Mouse (Mus musculus) heart, embryonic 14.5 days (tissue): ENCODE data around the gene Nrxn3. TPM values are rescaled to one million over a fixed set of nuclear protein-coding genes. Genes with fewer than 3 reads are reported as not detected.
A peak's percentile ranks its signal among the peaks of the same experiment; 100 is the strongest.

ENCODE experiments used
- ATAC-seq: fragments of 200-750 bp; cut with Nextera tagmentation; 2 replicates; pipeline ENCODE4 v1.8.0; 2017; ENCODE audit warnings: low read depth, moderate TSS enrichment; ENCODE audit not compliant: insufficient number of reproducible peaks, insufficient read depth, low FRiP score
- H3K27ac ChIP-seq, 2 experiments: fragments of 200-500 bp in 1 of 2; fragments of 300-500 bp in 1 of 2; sonication (generic) in 1 of 2; replicated peaks in 1 of 2; 2 replicates each; pipeline ENCODE4 v1.5.1; 2012 to 2014; ENCODE audit warnings: low read depth in 2 of 2, low read length in 2 of 2, control low read depth in 1 of 2, mild to moderate bottlenecking in 1 of 2, mixed read lengths in 1 of 2; ENCODE audit not compliant: control insufficient read depth in 1 of 2, insufficient read depth in 1 of 2
- H3K27me3 ChIP-seq: fragments of 300-500 bp; sonication (generic); 2 replicates; pipeline ENCODE4 v1.6.1; 2014; ENCODE audit warnings: mild to moderate bottlenecking, low read length, control low read depth; ENCODE audit not compliant: control insufficient read depth, insufficient read depth
- H3K36me3 ChIP-seq: fragments of 300-500 bp; sonication (generic); 2 replicates; pipeline ENCODE4 v1.6.1; 2014; ENCODE audit warnings: mild to moderate bottlenecking, control low read depth, low read length, mixed read lengths; ENCODE audit not compliant: control insufficient read depth, insufficient read depth
- H3K4me1 ChIP-seq, 2 experiments: fragments of 200-500 bp in 1 of 2; fragments of 300-500 bp in 1 of 2; sonication (generic) in 1 of 2; 2 replicates each; pipeline ENCODE4 v1.6.1; 2012 to 2014; ENCODE audit warnings: low read length in 2 of 2, control low read depth in 1 of 2, mixed read lengths in 1 of 2; ENCODE audit not compliant: control insufficient read depth in 2 of 2, insufficient read depth in 2 of 2
- H3K4me2 ChIP-seq: fragments of 300-500 bp; sonication (generic); 2 replicates; pipeline ENCODE4 v1.6.1; 2014; ENCODE audit warnings: mild to moderate bottlenecking, low read length
- H3K4me3 ChIP-seq, 2 experiments: fragments of 200-500 bp in 1 of 2; fragments of 300-500 bp in 1 of 2; sonication (generic) in 1 of 2; 2 replicates each; pipeline ENCODE4 v1.5.1; 2012 to 2014; ENCODE audit warnings: low read length in 2 of 2, mild to moderate bottlenecking in 2 of 2, control low read depth in 1 of 2, low read depth in 1 of 2, moderate library complexity in 1 of 2; ENCODE audit not compliant: control insufficient read depth in 1 of 2, insufficient read depth in 1 of 2
- H3K9ac ChIP-seq: fragments of 300-500 bp; sonication (generic); 2 replicates; pipeline ENCODE4 v1.6.1; 2014; ENCODE audit warnings: mild to moderate bottlenecking, low read length
- H3K9me3 ChIP-seq: fragments of 300-500 bp; sonication (generic); 2 replicates; pipeline ENCODE4 v1.6.1; 2016; ENCODE audit warnings: low read length, control low read depth; ENCODE audit not compliant: control insufficient read depth
- WGBS: fragments of 180-500 bp; shearing (Covaris S2); extraction: QIAGEN DNeasy Blood & Tissue Kit; methylation state at CpG from one replicate; pipeline ENCODE4 v1.1.7; 2014; 5-methylcytosine and 5-hydroxymethylcytosine counted together
- polyA plus RNA-seq: library from polyadenylated mRNA; unstranded; fragments of >200 nt; fragmentation: Nextera tagmentation; extraction: Ambion mirVana; gene quantifications from 2 replicates; pipeline ENCODE4 v1.2.1, GENCODE M21; 2014

The Nrxn3 gene
- polyA plus RNA-seq, 1 experiment from 2014 or later, result 1.7 TPM

GRCm38 (mm10) chr12:89813718-89814117, 1091.0 kb downstream of the Nrxn3 start:
- ATAC-seq, result no peak
- no peak overlapping the region for H3K9ac ChIP-seq
- peak overlapping the region in 1 of 2 experiments; percentile 48; a peak in 1 of 4 replicates for H3K4me3 ChIP-seq
- peaks cover 25% of the 10 kb centered on the region for H3K27me3 ChIP-seq
- H3K4me2 ChIP-seq, result peak overlapping the region; percentile 96; the same call in 1 of the 2 replicates
- H3K9me3 ChIP-seq, result no peaks in the 10 kb centered on the region
- H3K36me3 ChIP-seq, result no peaks in the 10 kb centered on the region
- WGBS, result 73% methylated on average over 5 of the region's 5 CpGs
- H3K27ac ChIP-seq, result no peak overlapping the region
- peaks cover 8 to 9% of the 10 kb centered on the region in 2 experiments; a peak in 3 of 4 replicates for H3K4me1 ChIP-seq

GRCm38 (mm10) chr12:89814536-89814935, 1091.9 kb downstream of the Nrxn3 start:
- Histone ChIP-seq H3K4me2 (no peak overlapping the region), H3K9ac (no peak overlapping the region), H3K27ac (no peak overlapping the region), H3K9me3 (no peaks in the 10 kb centered on the region), H3K36me3 (no peaks in the 10 kb centered on the region), H3K4me3 (no peak overlapping the region), H3K4me1 (peaks cover 6 to 9% of the 10 kb centered on the region in 2 experiments; a peak in 3 of 4 replicates), H3K27me3 (peaks cover 25% of the 10 kb centered on the region)
- WGBS, result 54% methylated on average over 4 of the region's 4 CpGs
- no peak for ATAC-seq

- H3K27me3 ChIP-seq, result peaks cover 19% of the 10 kb centered on the region
- WGBS, result 70% methylated on average over 9 of the region's 9 CpGs
- no peak overlapping the region for H3K4me3 ChIP-seq
- no peak overlapping the region for H3K4me2 ChIP-seq
- no peaks in the 10 kb centered on the region for H3K9me3 ChIP-seq
- no peaks in the 10 kb centered on the region for H3K36me3 ChIP-seq
- no peak overlapping the region for H3K9ac ChIP-seq
- peaks cover 3 to 9% of the 10 kb centered on the region in 2 experiments; a peak in 3 of 4 replicates for H3K4me1 ChIP-seq
- no peak for ATAC-seq
- no peak overlapping the region for H3K27ac ChIP-seq
Measured at GRCm38 (mm10) chr12:89817072-89817773, 1094.5 kb downstream of the Nrxn3 start.

GRCm38 (mm10) chr12:89818200-89818599, 1095.5 kb downstream of the Nrxn3 start:
- Histone ChIP-seq H3K27ac (no peak overlapping the region), H3K4me3 (no peak overlapping the region), H3K36me3 (no peaks in the 10 kb centered on the region), H3K4me1 (peaks cover 2% of the 10 kb centered on the region in 2 experiments; a peak in 3 of 4 replicates), H3K4me2 (no peak overlapping the region), H3K9ac (no peak overlapping the region), H3K27me3 (peaks cover 13% of the 10 kb centered on the region), H3K9me3 (no peaks in the 10 kb centered on the region)
- 68% methylated on average over 2 of the region's 2 CpGs for WGBS
- no peak for ATAC-seq

GRCm38 (mm10) chr12:89822141-89822540, 1099.5 kb downstream of the Nrxn3 start:
- H3K4me1 ChIP-seq, result no peaks in the 10 kb centered on the region
- no peak overlapping the region for H3K27ac ChIP-seq
- H3K9me3 ChIP-seq, result no peaks in the 10 kb centered on the region
- no peak overlapping the region for H3K9ac ChIP-seq
- ATAC-seq, result no peak
- H3K4me3 ChIP-seq, result no peak overlapping the region
- H3K4me2 ChIP-seq, result no peak overlapping the region
- no peaks in the 10 kb centered on the region for H3K36me3 ChIP-seq
- 63% methylated on average over 4 of the region's 4 CpGs for whole genome bisulfite sequencing
- no peaks in the 10 kb centered on the region for H3K27me3 ChIP-seq

- Histone ChIP-seq H3K27ac (no peak overlapping the region), H3K36me3 (no peaks in the 10 kb centered on the region), H3K9ac (no peak overlapping the region), H3K27me3 (no peaks in the 10 kb centered on the region), H3K4me1 (no peaks in the 10 kb centered on the region), H3K4me2 (no peak overlapping the region), H3K9me3 (no peaks in the 10 kb centered on the region), H3K4me3 (no peak overlapping the region)
- 88% methylated on average over 2 of the region's 2 CpGs for WGBS
- no peak for ATAC-seq
Measured at GRCm38 (mm10) chr12:89829927-89830326, 1107.3 kb downstream of the Nrxn3 start.

- Histone ChIP-seq H3K27me3 (no peaks in the 10 kb centered on the region), H3K9me3 (no peaks in the 10 kb centered on the region), H3K4me2 (no peak overlapping the region), H3K27ac (no peak overlapping the region), H3K9ac (no peak overlapping the region), H3K4me1 (no peaks in the 10 kb centered on the region), H3K36me3 (no peaks in the 10 kb centered on the region), H3K4me3 (no peak overlapping the region)
- 86% methylated on average over 5 of the region's 5 CpGs for WGBS
- no peak for ATAC-seq
Measured at GRCm38 (mm10) chr12:89830350-89830749, 1107.7 kb downstream of the Nrxn3 start.

- WGBS, result 83% methylated on average over 6 of the region's 6 CpGs
- Histone ChIP-seq H3K4me1 (no peaks in the 10 kb centered on the region), H3K27me3 (no peaks in the 10 kb centered on the region), H3K9me3 (no peaks in the 10 kb centered on the region), H3K27ac (no peak overlapping the region), H3K9ac (no peak overlapping the region), H3K4me3 (no peak overlapping the region), H3K4me2 (no peak overlapping the region), H3K36me3 (no peaks in the 10 kb centered on the region)
- ATAC-seq, result no peak
Measured at GRCm38 (mm10) chr12:89831300-89831699, 1108.6 kb downstream of the Nrxn3 start.
